Mouse (Mus musculus): ENCODE results near the gene Rc3h1.

GRCm38 (mm10) chr1:161016378-161016777 lies 110.2 kb downstream of the Rc3h1 start:
- TF ChIP-seq CTCF (IDR thresholded peaks at IDR 0.05; ENCODE audit: low read depth, low read length) (no peak), TAL1 (conservative IDR thresholded peaks at IDR 0.05; ENCODE audit: low read depth, low read length) (no peak), GATA1 (IDR thresholded peaks at IDR 0.05; ENCODE audit: borderline replicate concordance, low read length) (no peak), POLR2AphosphoS5 (IDR thresholded peaks at IDR 0.05; ENCODE audit: insufficient replicate concordance, low read depth, low read length) (no peak), GATA2 (IDR thresholded peaks at IDR 0.05; ENCODE audit: borderline replicate concordance, low read depth, low read length) (no peak)

All from G1E (cell line).